Mouse (Mus musculus) bone marrow, adult 2 months (tissue): ENCODE measurements around the gene Abcd3.

ENCODE experiments used
- CTCF ChIP-seq: fragments of 200-500 bp; IDR thresholded peaks from 2 replicates; pipeline ENCODE4 v1.5.1; 2011; ENCODE audit warnings: low read length, control low read depth; ENCODE audit not compliant: control insufficient read depth, insufficient read depth
- POLR2A ChIP-seq: fragments of 200-500 bp; IDR thresholded peaks from 2 replicates; pipeline ENCODE4 v1.6.1; 2011; ENCODE audit warnings: low read depth, mild to moderate bottlenecking, control low read depth, low read length, borderline replicate concordance; ENCODE audit not compliant: control insufficient read depth

GRCm38 (mm10) chr3:121766818-121767217 lies 48.3 kb downstream of the Abcd3 start:
- TF ChIP-seq CTCF (no peak), POLR2A (no peak)
